Mouse (Mus musculus) WW6 (cell line): ENCODE measurements around the gene Osr1.

Experiments
- DNase-seq: peaks from one replicate; pipeline ENCODE4 v3.0.0-alpha.2; 2013; ENCODE audit warnings: low read depth, low spot score

Osr1 gene

DNA sequence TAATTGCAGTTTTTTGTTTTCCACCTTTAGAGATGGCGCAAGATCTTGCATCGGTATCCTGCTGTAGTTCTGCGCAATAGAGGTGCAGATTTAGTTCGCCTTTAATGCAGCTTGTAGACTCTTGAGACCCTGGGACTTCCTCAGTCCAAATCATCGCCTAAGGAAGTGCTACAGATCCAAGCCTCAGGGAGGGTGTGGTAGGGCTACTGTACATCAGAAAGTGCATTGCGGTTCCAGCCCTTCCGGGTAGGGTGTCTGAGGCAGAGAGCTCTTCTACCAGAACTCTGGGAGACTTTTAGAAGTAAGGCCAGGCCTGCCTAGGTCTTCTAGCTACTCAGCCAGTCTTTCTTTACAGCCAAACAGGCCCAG is 15.2 kb downstream of the Osr1 start:
- no peak for DNase-seq

DNA sequence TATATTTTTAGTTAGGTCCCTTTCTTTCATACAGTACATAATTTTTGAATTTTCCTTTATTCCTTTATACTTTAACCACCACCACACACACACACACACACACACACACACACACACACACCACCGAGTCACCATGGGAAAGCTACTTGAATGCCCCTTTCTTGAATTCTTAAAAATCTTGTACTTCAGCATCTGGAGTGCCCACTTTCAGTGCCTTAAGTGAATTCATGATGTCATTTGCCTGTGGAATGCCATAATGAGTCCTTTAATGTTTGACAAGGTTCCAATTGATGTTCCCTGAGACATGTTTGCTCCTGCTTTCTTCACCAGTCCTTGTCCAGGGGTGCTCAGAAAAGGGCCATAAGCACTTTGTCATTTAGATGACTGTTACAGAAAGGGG is 17.8 kb downstream of the Osr1 start:
- DNase-seq, result no peak

DNA sequence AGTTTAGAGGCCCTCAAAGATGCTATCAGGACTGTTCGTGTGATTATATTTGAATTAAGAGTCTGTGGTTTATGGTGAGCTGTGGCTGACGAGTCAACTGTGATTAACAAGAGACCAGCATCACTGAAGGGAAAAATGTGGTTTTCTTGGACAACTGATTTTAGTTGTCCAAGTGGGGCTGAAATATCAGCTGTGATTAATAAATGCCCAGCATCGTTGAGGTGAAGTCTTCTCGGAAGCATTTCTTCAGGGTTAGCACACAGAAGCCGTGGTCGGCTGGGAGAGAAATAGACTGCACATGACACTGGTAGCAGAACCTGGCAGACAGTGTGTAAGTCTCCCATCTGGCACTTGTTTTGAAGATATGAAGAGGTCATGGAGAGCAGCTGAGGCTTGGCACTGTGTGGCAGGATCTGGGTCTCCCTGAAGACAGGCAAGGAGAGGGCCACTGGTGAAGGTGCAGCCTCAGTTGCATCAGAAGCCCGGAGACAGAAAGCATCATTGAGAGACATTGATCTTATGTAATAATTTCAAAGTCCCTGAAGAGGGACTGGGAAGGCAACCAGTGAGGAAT is 19.7 kb downstream of the Osr1 start:
- no peak for DNase-seq

DNA sequence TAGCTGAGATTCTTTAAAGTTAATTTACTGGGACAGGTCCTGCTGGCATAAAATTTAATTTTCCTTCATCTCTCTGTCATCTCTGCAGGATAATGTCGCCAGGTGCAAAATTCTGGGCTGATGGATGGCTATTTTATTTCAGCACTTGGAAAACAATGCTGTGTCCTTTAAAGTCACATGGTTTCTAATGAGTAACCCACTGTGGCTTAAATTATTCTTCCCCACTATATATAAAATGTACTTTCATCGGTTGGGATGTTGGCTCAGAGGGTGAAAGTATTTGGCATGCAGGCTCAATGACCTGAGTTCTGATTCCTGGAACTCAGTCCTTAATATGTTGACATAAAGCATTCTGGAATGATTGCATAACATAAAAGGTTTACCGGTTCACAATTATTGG is 21.2 kb downstream of the Osr1 start:
- DNase-seq, result no peak

DNA sequence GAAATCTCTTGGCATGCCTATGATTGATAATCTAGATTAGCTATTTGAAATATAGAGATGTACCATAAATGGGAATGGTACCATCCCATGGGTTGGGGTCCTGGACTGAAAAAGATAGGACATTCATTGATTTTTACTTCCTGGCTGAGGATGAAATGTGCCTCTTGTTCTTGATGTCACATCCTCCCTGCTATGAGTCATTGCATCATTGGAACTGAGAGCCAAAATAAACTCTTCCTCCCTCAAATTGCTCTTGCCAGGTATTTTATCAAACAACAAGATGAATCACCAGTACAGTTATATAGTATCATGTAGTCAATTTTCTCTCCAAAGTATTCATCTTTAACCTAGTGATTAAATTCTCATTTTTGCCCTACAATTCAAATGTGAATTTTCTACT is 28.3 kb downstream of the Osr1 start:
- no peak for DNase-seq
